Mouse (Mus musculus) brain, embryonic 14.5 days (tissue): Measurements from ENCODE around the gene Kdm4a.

Experiments used
- CTCF ChIP-seq: fragments of 200-500 bp; IDR thresholded peaks from 2 replicates; pipeline ENCODE4 v1.5.1; 2012; ENCODE audit warnings: inconsistent platforms, mild to moderate bottlenecking, moderate library complexity, borderline replicate concordance; ENCODE audit not compliant: insufficient read depth, insufficient read length; ENCODE audit errors: extremely low read depth
- POLR2A ChIP-seq: fragments of 200-500 bp; IDR thresholded peaks from 2 replicates; pipeline ENCODE4 v1.6.1; 2012; ENCODE audit warnings: mild to moderate bottlenecking, inconsistent platforms, borderline replicate concordance; ENCODE audit not compliant: poor library complexity, insufficient read depth, insufficient read length, severe bottlenecking; ENCODE audit errors: extremely low read depth

- TF ChIP-seq CTCF (no peak), POLR2A (no peak)
Measured at GRCm38 (mm10) chr4:118098571-118098970, 81.3 kb downstream of the Kdm4a start.
